Mouse (Mus musculus): Measurements from ENCODE around the gene Ap2a1. TPM values are rescaled to one million over a fixed set of nuclear protein-coding genes. Genes with fewer than 3 reads are reported as not detected.
"Not testable (repeated sequence)": the region's sequence is repeated elsewhere in the genome, so short reads cannot be mapped to it uniquely, and the experiment has no call there.

Gene Ap2a1
- total RNA-seq, 2 experiments from 2014 or later, result 59.2 to 67.9 TPM

GRCm38 (mm10) chr7:44894175-44894574, 35.1 kb downstream of the Ap2a1 start:
- DNase-seq, result no peak

- DNase-seq, result peak in 1 of 2 experiments; percentile 38
Observed at GRCm38 (mm10) chr7:44893197-44893596, 36.1 kb downstream of the Ap2a1 start.

- peak; percentile 92 to 95 for DNase-seq
Observed at GRCm38 (mm10) chr7:44892276-44892921, 36.9 kb downstream of the Ap2a1 start, which contains the start of gene Med25. Gene Med25, minus strand, starts transcription at chr7:44892712.

GRCm38 (mm10) chr7:44891611-44892010, 37.7 kb downstream of the Ap2a1 start:
- peak in 1 of 2 experiments; percentile 37 for DNase-seq

- no peak for DNase-seq
Observed at GRCm38 (mm10) chr7:44890737-44891136, 38.6 kb downstream of the Ap2a1 start.

GRCm38 (mm10) chr7:44890180-44890579, 39.1 kb downstream of the Ap2a1 start:
- DNase-seq, result no peak

GRCm38 (mm10) chr7:44888256-44889105, 40.8 kb downstream of the Ap2a1 start:
- DNase-seq, result peak; percentile 45 to 56

GRCm38 (mm10) chr7:44886964-44887363, 42.3 kb downstream of the Ap2a1 start:
- DNase-seq, result no peak

GRCm38 (mm10) chr7:44884637-44885036, 44.7 kb downstream of the Ap2a1 start:
- DNase-seq, result no peak

- DNase-seq, result no peak
Observed at GRCm38 (mm10) chr7:44883036-44883435, 46.3 kb downstream of the Ap2a1 start.

GRCm38 (mm10) chr7:44877833-44878232, 51.5 kb downstream of the Ap2a1 start:
- DNase-seq, result peak; percentile 72 to 79

GRCm38 (mm10) chr7:44871774-44872173, 57.5 kb downstream of the Ap2a1 start:
- DNase-seq, result not testable (repeated sequence)

- DNase-seq, result no peak
Observed at GRCm38 (mm10) chr7:44871181-44871580, 58.1 kb downstream of the Ap2a1 start.

- no peak for DNase-seq
Observed at GRCm38 (mm10) chr7:44870614-44871013, 58.7 kb downstream of the Ap2a1 start.

GRCm38 (mm10) chr7:44869697-44870528, 59.4 kb downstream of the Ap2a1 start, which contains the start of gene Ptov1:
Gene Ptov1, minus strand, starts transcription at chr7:44869788.
- DNase-seq, result peak; percentile 94 to 97

GRCm38 (mm10) chr7:44868919-44869696, 60.2 kb downstream of the Ap2a1 start:
- DNase-seq, result peak; percentile 83

- DNase-seq, result peak in 1 of 2 experiments; percentile 49
Observed at GRCm38 (mm10) chr7:44868465-44868864, 60.8 kb downstream of the Ap2a1 start.

- no peak for DNase-seq
Observed at GRCm38 (mm10) chr7:44867802-44868201, 61.5 kb downstream of the Ap2a1 start.

- no peak for DNase-seq
Observed at GRCm38 (mm10) chr7:44867010-44867702, 62.1 kb downstream of the Ap2a1 start.

- DNase-seq, result peak; percentile 82 to 87
Observed at GRCm38 (mm10) chr7:44866276-44867009, 62.9 kb downstream of the Ap2a1 start.

Data from heart, adult 18-20 months (tissue).